Mouse (Mus musculus) lung, postnatal 0 days (tissue): ENCODE data around the gene Slc44a5.

Source experiments
- CTCF ChIP-seq: IDR thresholded peaks from 2 replicates; pipeline ENCODE4 v1.5.1; 2016; ENCODE audit warnings: antibody characterized with exemption, mild to moderate bottlenecking
- EP300 ChIP-seq: IDR thresholded peaks from 2 replicates; pipeline ENCODE4 v1.6.1; 2016; ENCODE audit warnings: antibody characterized with exemption, mild to moderate bottlenecking, control low read depth

- TF ChIP-seq CTCF (no peak), EP300 (no peak)
Observed at GRCm38 (mm10) chr3:153940486-153940885, 32.8 kb upstream of the Slc44a5 start.
